Mouse (Mus musculus) heart, postnatal 0 days (tissue): ENCODE results near the gene Lyar. TPM values are rescaled to one million over a fixed set of nuclear protein-coding genes. Genes with fewer than 3 reads are reported as not detected.
A peak's percentile ranks its signal among the peaks of the same experiment; 100 is the strongest.

Experiments
- ATAC-seq: fragments of 200-750 bp; cut with Nextera tagmentation; 2 replicates; pipeline ENCODE4 v1.8.0; 2017; ENCODE audit warnings: low read depth, moderate number of reproducible peaks, moderate library complexity; ENCODE audit not compliant: insufficient read depth
- DNase-seq: peaks from one replicate; pipeline ENCODE4 v3.0.0-alpha.2; 2016; ENCODE audit warnings: low spot score
- H3K27ac ChIP-seq: fragments of 300-500 bp; sonication (generic); 2 replicates; pipeline ENCODE4 v1.5.1; 2014; ENCODE audit warnings: low read depth, mild to moderate bottlenecking
- H3K27me3 ChIP-seq: fragments of 300-500 bp; sonication (generic); 2 replicates; pipeline ENCODE4 v1.6.1; 2014; ENCODE audit warnings: low read length, mixed read lengths; ENCODE audit not compliant: control insufficient read depth, insufficient read depth
- H3K36me3 ChIP-seq: fragments of 300-500 bp; sonication (generic); replicated peaks from 2 replicates; pipeline ENCODE4 v1.6.1; 2014; ENCODE audit warnings: low read length, mixed read lengths; ENCODE audit not compliant: control insufficient read depth, insufficient read depth
- H3K4me1 ChIP-seq: fragments of 300-500 bp; sonication (generic); 2 replicates; pipeline ENCODE4 v1.6.1; 2014; ENCODE audit warnings: antibody characterized with exemption; ENCODE audit not compliant: control insufficient read depth, insufficient read depth
- H3K4me2 ChIP-seq: fragments of 300-500 bp; sonication (generic); 2 replicates; pipeline ENCODE4 v1.6.1; 2014; ENCODE audit warnings: low read depth, mild to moderate bottlenecking, low read length, moderate library complexity
- H3K4me3 ChIP-seq: fragments of 300-500 bp; sonication (generic); 2 replicates; pipeline ENCODE4 v1.5.1; 2014; ENCODE audit warnings: low read depth, low read length
- H3K9ac ChIP-seq: fragments of 300-500 bp; sonication (generic); replicated peaks from 2 replicates; pipeline ENCODE4 v1.6.1; 2014; ENCODE audit warnings: low read depth, low read length, mixed read lengths
- H3K9me3 ChIP-seq: fragments of 300-500 bp; sonication (generic); replicated peaks from 2 replicates; pipeline ENCODE4 v1.6.1; 2016; ENCODE audit warnings: low read length; ENCODE audit not compliant: control insufficient read depth
- CTCF ChIP-seq: IDR thresholded peaks from 2 replicates; pipeline ENCODE4 v1.5.1; 2016; ENCODE audit warnings: antibody characterized with exemption, control low read depth, low read depth
- EP300 ChIP-seq: IDR thresholded peaks from 2 replicates; pipeline ENCODE4 v1.6.1; 2016; ENCODE audit warnings: antibody characterized with exemption, low read depth
- WGBS: fragments of 180-500 bp; shearing (Covaris S2); extraction: QIAGEN DNeasy Blood & Tissue Kit; methylation state at CpG from one replicate; pipeline ENCODE4 v1.1.7; 2014; 5-methylcytosine and 5-hydroxymethylcytosine counted together
- polyA plus RNA-seq: library from polyadenylated mRNA; unstranded; fragments of >200 nt; fragmentation: Nextera tagmentation; extraction: Ambion mirVana; gene quantifications from 2 replicates; pipeline ENCODE4 v1.2.1, GENCODE M21; 2015
- total RNA-seq: library from RNA; depleted of rRNA; stranded (reverse); fragments of >200 nt; gene quantifications from 2 replicates; pipeline ENCODE4 v1.2.3, GENCODE M21; 2014; ENCODE audit warnings: low replicate concordance; rRNA removed

Gene Lyar
- total and polyA plus RNA-seq, 2 experiments from 2014 or later: 13.6 to 42.1 TPM

GRCm38 (mm10) chr5:38277936-38278600 is 57.8 kb downstream of the Lyar start:
- Histone ChIP-seq H3K4me3 (peak overlapping the region; percentile 21; the same call in 1 of the 2 replicates), H3K36me3 (no peaks in the 10 kb centered on the region), H3K4me1 (no peaks in the 10 kb centered on the region), H3K4me2 (no peak overlapping the region), H3K27ac (no peak overlapping the region), H3K9me3 (no peaks in the 10 kb centered on the region), H3K9ac (no peak overlapping the region), H3K27me3 (peaks cover 54% of the 10 kb centered on the region)
- TF ChIP-seq EP300: no peak
- no peak for TF ChIP-seq CTCF
- ATAC-seq: no peak
- no peak for DNase-seq
- 15% methylated on average over 12 of the region's 12 CpGs for WGBS

- ATAC-seq (no peak), DNase-seq (no peak)
- TF ChIP-seq EP300 (no peak), CTCF (no peak)
- no peaks in the 10 kb centered on the region for H3K4me1 ChIP-seq
- no peaks in the 10 kb centered on the region for H3K36me3 ChIP-seq
- no peaks in the 10 kb centered on the region for H3K9me3 ChIP-seq
- H3K4me3 ChIP-seq: no peak overlapping the region
- no peak overlapping the region for H3K9ac ChIP-seq
- peaks cover 42% of the 10 kb centered on the region for H3K27me3 ChIP-seq
- WGBS: 29% methylated on average over 1 of the region's 1 CpGs
- H3K4me2 ChIP-seq: no peak overlapping the region
- no peak overlapping the region for H3K27ac ChIP-seq
These were observed 59.8 kb downstream of the Lyar start for GRCm38 (mm10) chr5:38280075-38280474.

Other genes with a start within 250 kb of the Lyar start
- gene Stx18, start 181.7 kb upstream of the Lyar start, total RNA-seq: 15.7 and 17.5 TPM in 2 replicates
- gene Stx18, start 181.7 kb upstream of the Lyar start, polyA plus RNA-seq: 25.6 and 25.8 TPM in 2 replicates
- 9.0 and 29.2 TPM in 2 replicates for gene Nsg1, start 60.6 kb upstream of the Lyar start, total RNA-seq
- 12.5 and 14.7 TPM in 2 replicates for gene Nsg1, start 60.6 kb upstream of the Lyar start, polyA plus RNA-seq
- 6.4 and 15.3 TPM in 2 replicates for gene Zbtb49, start within 50 bp of the Lyar start, total RNA-seq
- gene Zbtb49, start within 50 bp of the Lyar start, polyA plus RNA-seq: 4.4 TPM in 2 replicates
- gene Tmem128, start 39.7 kb downstream of the Lyar start, total RNA-seq: 46.9 and 92.8 TPM in 2 replicates
- gene Tmem128, start 39.7 kb downstream of the Lyar start, polyA plus RNA-seq: 48.0 and 50.8 TPM in 2 replicates
- not detected in 2 replicates for gene Otop1, start 55.5 kb downstream of the Lyar start, total RNA-seq
- not detected in 2 replicates for gene Otop1, start 55.5 kb downstream of the Lyar start, polyA plus RNA-seq
- gene Drd5, start 98.9 kb downstream of the Lyar start, total RNA-seq: not detected in 2 replicates
- gene Drd5, start 98.9 kb downstream of the Lyar start, polyA plus RNA-seq: not detected in 2 replicates